Mouse (Mus musculus): ENCODE measurements around the gene Otud7a.

DNA sequence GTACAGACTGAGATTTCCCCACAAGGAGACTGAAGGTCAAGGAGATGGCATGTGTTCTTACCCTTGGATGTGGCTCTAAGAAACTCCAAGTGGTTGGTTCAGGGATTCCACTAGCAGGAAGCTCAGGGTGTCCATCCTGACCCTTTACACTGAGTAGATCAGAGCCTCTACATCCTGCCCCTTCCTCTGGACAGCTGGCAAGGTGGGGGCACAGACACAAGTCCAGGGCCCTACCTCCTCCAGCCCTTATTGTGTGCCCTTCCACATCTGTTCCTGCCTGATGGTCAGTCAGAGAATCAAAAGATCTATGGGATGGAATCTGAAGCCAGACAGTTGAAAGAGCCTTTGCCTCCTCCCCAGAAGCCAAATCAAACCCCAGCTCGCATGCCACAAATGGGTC, 293.6 kb downstream of the Otud7a start:
- TF ChIP-seq CTCF (IDR thresholded peaks at IDR 0.05; ENCODE audit: extremely low read depth, insufficient read depth, low read length) (no peak), POLR2A (IDR thresholded peaks at IDR 0.05; ENCODE audit: extremely low read depth, insufficient read depth, low read length) (no peak)
